Mouse (Mus musculus) limb, embryonic 13.5 days (tissue): ENCODE results near the gene Xpot. TPM values are rescaled to one million over a fixed set of nuclear protein-coding genes. Genes with fewer than 3 reads are reported as not detected.
A peak's percentile ranks its signal among the peaks of the same experiment; 100 is the strongest.

Source experiments
- ATAC-seq: fragments of 200-750 bp; cut with Nextera tagmentation; 2 replicates; pipeline ENCODE4 v1.8.0; 2017; ENCODE audit warnings: low read depth, moderate number of reproducible peaks, moderate TSS enrichment; ENCODE audit not compliant: low FRiP score
- H3K27ac ChIP-seq: fragments of 300-500 bp; sonication (generic); 2 replicates; pipeline ENCODE4 v1.5.1; 2015; ENCODE audit warnings: inconsistent platforms, mild to moderate bottlenecking, moderate library complexity
- H3K27me3 ChIP-seq: fragments of 300-500 bp; sonication (generic); 2 replicates; pipeline ENCODE4 v1.6.1; 2015; ENCODE audit warnings: mild to moderate bottlenecking, inconsistent platforms
- H3K36me3 ChIP-seq: fragments of 300-500 bp; sonication (generic); 2 replicates; pipeline ENCODE4 v1.6.1; 2015; ENCODE audit warnings: inconsistent platforms, mild to moderate bottlenecking, moderate library complexity
- H3K4me1 ChIP-seq: fragments of 300-500 bp; sonication (generic); 2 replicates; pipeline ENCODE4 v1.6.1; 2015; ENCODE audit warnings: inconsistent platforms
- H3K4me2 ChIP-seq: fragments of 300-500 bp; sonication (generic); replicated peaks from 2 replicates; pipeline ENCODE4 v1.6.1; 2015; ENCODE audit warnings: inconsistent platforms, mild to moderate bottlenecking, moderate library complexity
- H3K4me3 ChIP-seq: fragments of 300-500 bp; sonication (generic); 2 replicates; pipeline ENCODE4 v1.5.1; 2015; ENCODE audit warnings: moderate library complexity, mild to moderate bottlenecking, inconsistent platforms
- H3K9ac ChIP-seq: fragments of 300-500 bp; sonication (generic); 2 replicates; pipeline ENCODE4 v1.6.1; 2015; ENCODE audit warnings: mild to moderate bottlenecking, inconsistent platforms
- H3K9me3 ChIP-seq: fragments of 300-500 bp; sonication (generic); 2 replicates; pipeline ENCODE4 v1.6.1; 2016; ENCODE audit warnings: inconsistent platforms
- WGBS: fragments of 180-500 bp; shearing (Covaris S2); methylation state at CpG from one replicate; pipeline ENCODE4 v1.1.7; 2015; 5-methylcytosine and 5-hydroxymethylcytosine counted together
- polyA plus RNA-seq: library from polyadenylated mRNA; unstranded; fragments of >200 nt; fragmentation: Nextera tagmentation; extraction: Ambion mirVana; gene quantifications from 2 replicates; pipeline ENCODE4 v1.2.1, GENCODE M21; 2015

Gene Xpot
- polyA plus RNA-seq, 1 experiment from 2014 or later: 45.8 TPM

DNA sequence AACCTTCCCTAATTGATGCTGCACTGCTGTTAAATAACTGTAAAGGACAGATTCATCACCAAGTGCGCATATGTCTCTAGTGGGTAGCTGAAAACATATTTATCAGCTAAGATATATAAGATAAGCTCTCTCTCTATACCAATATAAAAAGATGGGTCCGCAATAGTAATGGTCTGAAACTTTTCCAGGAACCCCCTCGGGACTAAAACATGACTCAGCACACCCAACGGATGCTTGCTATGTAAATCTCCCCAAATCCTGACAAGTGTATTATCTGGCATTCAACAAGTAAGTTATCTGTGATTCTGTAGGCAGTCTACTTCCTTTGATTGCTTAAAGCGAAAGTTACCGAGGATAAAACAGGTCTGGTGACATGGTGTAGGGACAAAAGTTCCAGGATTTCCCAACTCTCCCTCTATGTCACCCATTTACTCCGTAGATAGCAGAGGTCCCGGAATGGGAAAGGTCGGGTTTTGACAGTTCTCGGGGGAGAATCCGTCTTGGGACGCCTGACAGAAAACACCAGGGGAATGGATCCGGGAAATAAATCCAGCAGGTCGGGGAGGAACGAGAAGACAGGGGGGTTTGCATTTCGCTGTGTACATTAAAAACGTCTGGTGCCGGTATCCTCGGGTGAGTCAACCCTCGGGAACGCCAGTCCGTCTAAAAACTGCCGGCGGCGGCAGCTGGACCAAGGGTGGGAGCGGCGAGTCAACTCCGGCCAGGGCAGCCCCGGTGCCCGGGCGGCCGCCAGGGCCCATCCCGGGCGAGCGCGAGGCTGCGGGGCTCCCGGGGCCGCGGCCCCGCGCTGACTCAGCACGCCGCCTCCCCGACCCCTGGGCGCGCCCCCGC lies 40.1 kb downstream of the Xpot start:
- Histone ChIP-seq H3K4me2 (peak overlapping the region; percentile 81), H3K27ac (peak overlapping the region; percentile 61; the same call in 1 of the 2 replicates), H3K4me1 (peaks cover 12% of the 10 kb centered on the region), H3K36me3 (peaks cover 47% of the 10 kb centered on the region), H3K9ac (peak overlapping the region; percentile 90), H3K9me3 (no peaks in the 10 kb centered on the region), H3K4me3 (peak overlapping the region; percentile 89), H3K27me3 (no peaks in the 10 kb centered on the region)
- ATAC-seq: no peak
- 4% methylated on average over 35 of the region's 48 CpGs for WGBS

DNA sequence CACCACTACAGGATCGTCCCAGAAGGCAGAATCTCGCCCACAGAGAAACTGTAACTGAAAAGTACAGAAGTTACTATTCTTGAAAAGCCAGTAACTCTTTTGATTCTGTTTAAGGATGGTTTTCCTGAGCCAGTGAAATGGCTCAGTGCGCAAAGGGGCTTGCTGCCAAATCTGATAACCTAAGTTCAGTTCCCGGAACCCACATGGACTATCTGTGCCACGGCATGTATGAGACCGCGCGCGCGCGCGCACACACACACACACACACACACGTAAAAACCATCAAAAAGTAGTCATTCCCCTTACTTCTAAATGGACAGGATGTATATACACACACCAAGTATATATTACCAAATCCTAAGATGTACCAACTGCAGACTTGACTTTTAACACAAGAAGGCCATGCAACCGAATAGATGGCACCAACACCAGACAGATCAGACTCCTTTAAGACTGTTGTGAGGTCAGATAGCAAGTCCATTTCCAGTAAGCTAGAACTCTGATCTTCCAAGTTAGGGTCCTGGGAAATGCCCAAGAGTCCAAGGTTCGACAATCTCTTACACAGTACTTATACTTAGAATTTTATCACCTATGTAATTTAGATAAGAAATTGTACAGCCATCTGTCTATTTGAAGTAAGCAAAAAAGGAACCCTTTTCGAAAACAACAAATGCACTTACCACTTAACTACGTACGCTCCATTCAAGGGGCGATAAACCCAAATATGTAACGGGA lies 40.9 kb downstream of the Xpot start:
- Histone ChIP-seq H3K27ac (no peak overlapping the region), H3K4me2 (peak overlapping the region; percentile 81), H3K27me3 (no peaks in the 10 kb centered on the region), H3K9ac (peak overlapping the region; percentile 90), H3K36me3 (peaks cover 49% of the 10 kb centered on the region), H3K4me3 (peak overlapping the region; percentile 89), H3K9me3 (no peaks in the 10 kb centered on the region), H3K4me1 (peaks cover 12% of the 10 kb centered on the region)
- 83% methylated on average over 20 of the region's 20 CpGs for WGBS
- no peak for ATAC-seq

DNA sequence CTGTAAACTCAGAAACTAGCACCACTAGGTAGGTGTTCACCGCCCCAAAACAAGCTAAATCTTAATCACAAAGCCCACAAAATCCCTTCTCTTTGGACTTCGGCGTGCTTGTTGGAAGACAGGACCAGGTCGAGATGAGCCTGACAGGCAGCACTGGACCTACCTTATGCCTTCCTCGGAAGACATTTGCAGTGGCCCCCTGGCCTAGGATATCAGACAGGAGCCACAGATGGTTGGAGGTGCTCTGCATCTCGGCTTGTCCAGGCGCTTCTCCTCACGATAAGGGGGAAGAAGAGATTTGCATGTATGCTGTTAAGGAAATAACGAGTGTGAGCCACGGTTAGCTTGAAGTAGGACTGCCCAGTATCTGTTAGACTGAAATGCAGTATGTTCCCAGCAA lies 42.1 kb downstream of the Xpot start:
- no peak overlapping the region for H3K9ac ChIP-seq
- H3K4me2 ChIP-seq: no peak overlapping the region
- no peaks in the 10 kb centered on the region for H3K9me3 ChIP-seq
- no peak overlapping the region for H3K27ac ChIP-seq
- no peak overlapping the region for H3K4me3 ChIP-seq
- H3K27me3 ChIP-seq: no peaks in the 10 kb centered on the region
- 96% methylated on average over 10 of the region's 10 CpGs for WGBS
- no peak for ATAC-seq
- H3K36me3 ChIP-seq: peaks cover 46% of the 10 kb centered on the region
- peaks cover 12% of the 10 kb centered on the region for H3K4me1 ChIP-seq

DNA sequence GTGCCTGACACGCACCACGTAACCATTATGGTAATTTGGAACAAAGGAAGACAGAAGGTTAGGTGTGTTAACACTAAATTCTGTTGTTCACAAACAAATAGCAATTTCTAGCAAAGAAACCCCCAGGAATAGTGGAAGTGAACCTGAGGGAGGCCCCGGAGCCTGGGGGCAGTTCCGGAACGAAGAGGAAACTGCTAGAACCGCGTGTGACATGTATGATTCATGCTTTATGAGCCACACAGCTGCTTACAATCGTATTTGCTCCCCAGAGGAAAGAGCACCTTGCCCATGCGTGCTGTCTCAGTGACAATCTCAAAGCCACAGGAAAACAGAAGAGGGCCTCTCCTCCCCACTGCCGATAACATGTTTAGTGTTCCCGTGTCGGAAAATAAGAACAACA lies 43.1 kb downstream of the Xpot start:
- ATAC-seq: no peak
- no peaks in the 10 kb centered on the region for H3K9me3 ChIP-seq

DNA sequence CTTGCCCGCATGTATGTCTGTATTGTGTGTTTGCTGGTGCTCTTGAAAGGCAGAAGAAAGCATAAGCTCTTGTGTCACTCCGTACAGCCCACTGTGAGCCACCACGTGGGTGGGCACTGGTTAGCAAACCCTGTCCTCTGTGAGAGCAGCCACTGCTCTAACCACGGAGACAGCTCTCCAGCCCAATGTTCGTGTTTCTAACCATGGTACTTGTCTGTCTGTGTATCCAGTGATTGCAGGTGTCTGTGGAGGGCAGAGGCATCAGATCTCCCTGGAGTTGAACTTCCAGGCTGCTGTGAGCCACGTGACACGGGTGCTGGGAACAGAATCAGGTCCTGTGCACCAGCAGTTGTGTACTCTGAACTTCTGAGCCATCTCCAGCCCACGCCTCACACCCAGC lies 43.8 kb downstream of the Xpot start:
- no peak for ATAC-seq
- Histone ChIP-seq H3K27ac (no peak overlapping the region), H3K36me3 (peaks cover 53% of the 10 kb centered on the region), H3K4me2 (no peak overlapping the region), H3K9ac (no peak overlapping the region), H3K9me3 (no peaks in the 10 kb centered on the region), H3K4me3 (no peak overlapping the region), H3K27me3 (no peaks in the 10 kb centered on the region), H3K4me1 (peaks cover 12% of the 10 kb centered on the region)
- WGBS: 95% methylated on average over 8 of the region's 8 CpGs

More for the DNA sequence above, 43.1 kb downstream of the Xpot start:
- Histone ChIP-seq H3K27me3 (no peaks in the 10 kb centered on the region), H3K4me3 (no peak overlapping the region), H3K4me2 (no peak overlapping the region), H3K27ac (no peak overlapping the region), H3K4me1 (peaks cover 12% of the 10 kb centered on the region), H3K9ac (no peak overlapping the region), H3K36me3 (peaks cover 46% of the 10 kb centered on the region)
- WGBS: 92% methylated on average over 12 of the region's 12 CpGs

DNA sequence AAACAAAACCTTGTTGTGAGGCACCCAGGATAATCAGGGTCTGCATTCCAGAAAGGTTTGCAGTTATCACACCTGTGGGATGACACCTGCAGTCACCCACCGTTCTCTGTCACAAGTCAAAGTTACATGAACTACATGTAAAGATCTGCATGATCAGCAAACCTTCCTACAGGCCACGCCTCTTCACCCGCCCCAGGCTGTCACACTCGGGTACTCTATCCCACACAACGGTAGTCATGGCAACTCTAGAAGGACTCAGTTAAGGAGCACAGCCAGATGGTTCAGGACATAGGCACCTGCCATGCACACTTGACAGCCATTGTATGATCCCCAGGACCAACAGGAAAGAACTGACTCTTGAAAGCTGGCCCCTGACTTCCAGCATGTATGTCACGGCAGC lies 44.7 kb downstream of the Xpot start:
- peaks cover 12% of the 10 kb centered on the region for H3K4me1 ChIP-seq
- H3K4me2 ChIP-seq: no peak overlapping the region
- no peak overlapping the region for H3K4me3 ChIP-seq
- no peaks in the 10 kb centered on the region for H3K9me3 ChIP-seq
- 87% methylated on average over 6 of the region's 6 CpGs for WGBS
- peaks cover 54% of the 10 kb centered on the region for H3K36me3 ChIP-seq
- H3K27me3 ChIP-seq: no peaks in the 10 kb centered on the region
- no peak overlapping the region for H3K27ac ChIP-seq
- H3K9ac ChIP-seq: no peak overlapping the region
- ATAC-seq: no peak

DNA sequence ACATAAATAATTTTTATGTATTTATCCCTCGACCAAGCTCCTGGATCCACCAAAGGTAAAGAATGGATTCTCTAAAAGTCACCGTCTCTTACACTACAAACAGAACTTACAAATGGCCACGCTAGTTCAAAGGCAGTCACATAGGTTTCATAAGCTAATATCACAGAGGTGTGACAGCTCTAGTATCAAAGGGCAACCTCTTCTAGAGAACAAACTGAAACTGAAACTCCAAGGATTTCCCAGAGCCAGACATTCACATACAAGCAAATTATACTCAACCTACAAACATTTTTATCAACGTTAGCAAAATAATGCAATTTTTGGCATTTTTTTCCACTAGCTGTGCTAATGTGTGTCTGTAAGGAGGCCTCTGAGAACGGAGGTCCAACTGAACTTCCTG lies 45.8 kb downstream of the Xpot start:
- no peaks in the 10 kb centered on the region for H3K27me3 ChIP-seq
- peaks cover 63% of the 10 kb centered on the region for H3K36me3 ChIP-seq
- peaks cover 6% of the 10 kb centered on the region for H3K4me1 ChIP-seq
- H3K27ac ChIP-seq: no peak overlapping the region
- 97% methylated on average over 5 of the region's 5 CpGs for WGBS
- no peaks in the 10 kb centered on the region for H3K9me3 ChIP-seq
- no peak overlapping the region for H3K4me2 ChIP-seq
- no peak overlapping the region for H3K4me3 ChIP-seq
- H3K9ac ChIP-seq: no peak overlapping the region
- ATAC-seq: no peak

DNA sequence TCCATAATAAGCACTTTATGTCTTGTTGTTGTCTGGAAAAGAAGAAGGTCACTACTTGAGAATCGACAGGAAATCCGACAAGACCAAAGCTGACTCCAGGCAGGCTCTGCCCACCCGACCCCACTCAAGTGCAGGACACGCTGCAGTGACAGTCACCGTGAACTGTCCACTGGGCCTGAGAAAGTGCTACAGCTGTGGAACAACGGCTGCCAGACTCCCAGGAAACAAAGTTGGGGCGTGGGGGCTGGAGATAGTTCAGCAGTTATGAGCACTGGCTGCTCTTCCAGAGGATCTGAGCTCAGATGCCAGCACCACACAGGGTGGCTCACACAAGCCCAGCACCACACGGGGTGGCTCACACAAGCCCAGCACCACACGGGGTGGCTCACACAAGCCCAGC lies 49.8 kb downstream of the Xpot start:
- 83% methylated on average over 9 of the region's 9 CpGs for WGBS
- H3K9ac ChIP-seq: no peak overlapping the region
- no peaks in the 10 kb centered on the region for H3K4me1 ChIP-seq
- H3K4me2 ChIP-seq: no peak overlapping the region
- no peak for ATAC-seq
- H3K9me3 ChIP-seq: no peaks in the 10 kb centered on the region
- peaks cover 60% of the 10 kb centered on the region for H3K36me3 ChIP-seq
- H3K4me3 ChIP-seq: no peak overlapping the region
- no peak overlapping the region for H3K27ac ChIP-seq
- H3K27me3 ChIP-seq: no peaks in the 10 kb centered on the region

DNA sequence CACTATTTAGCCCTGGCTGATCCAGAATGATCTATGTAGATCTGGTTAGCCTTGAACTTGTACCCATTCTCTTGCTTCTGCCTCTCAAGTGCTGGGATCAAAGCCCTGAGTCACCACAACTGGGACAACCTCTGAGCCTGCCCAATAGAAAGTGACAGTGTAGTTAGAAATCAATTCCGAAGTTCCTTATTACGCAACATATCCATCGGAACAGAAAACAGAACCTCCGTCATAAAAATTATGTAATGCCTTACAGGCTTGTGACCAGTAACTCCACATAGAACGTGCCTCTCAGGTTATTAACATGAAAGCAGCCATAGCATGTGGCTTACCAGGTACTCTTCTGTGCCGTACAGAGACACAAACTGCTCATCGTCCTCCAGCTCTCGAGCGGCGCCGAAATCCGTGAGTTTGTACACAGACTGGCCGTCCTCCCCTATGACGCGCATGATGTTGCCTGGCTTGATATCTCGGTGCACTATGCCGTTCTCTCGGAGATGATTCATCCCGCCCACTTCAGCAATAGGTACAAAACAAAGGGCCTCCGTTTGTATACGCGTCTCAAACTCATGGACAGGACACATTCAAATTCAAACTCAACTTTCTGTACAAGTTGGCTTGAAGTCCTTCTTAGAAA lies 54.5 kb downstream of the Xpot start:
- Histone ChIP-seq H3K9me3 (no peaks in the 10 kb centered on the region), H3K4me2 (no peak overlapping the region), H3K27me3 (no peaks in the 10 kb centered on the region), H3K36me3 (peaks cover 68% of the 10 kb centered on the region), H3K9ac (no peak overlapping the region), H3K4me1 (no peaks in the 10 kb centered on the region), H3K27ac (no peak overlapping the region), H3K4me3 (no peak overlapping the region)
- ATAC-seq: no peak
- WGBS: 96% methylated on average over 22 of the region's 22 CpGs

DNA sequence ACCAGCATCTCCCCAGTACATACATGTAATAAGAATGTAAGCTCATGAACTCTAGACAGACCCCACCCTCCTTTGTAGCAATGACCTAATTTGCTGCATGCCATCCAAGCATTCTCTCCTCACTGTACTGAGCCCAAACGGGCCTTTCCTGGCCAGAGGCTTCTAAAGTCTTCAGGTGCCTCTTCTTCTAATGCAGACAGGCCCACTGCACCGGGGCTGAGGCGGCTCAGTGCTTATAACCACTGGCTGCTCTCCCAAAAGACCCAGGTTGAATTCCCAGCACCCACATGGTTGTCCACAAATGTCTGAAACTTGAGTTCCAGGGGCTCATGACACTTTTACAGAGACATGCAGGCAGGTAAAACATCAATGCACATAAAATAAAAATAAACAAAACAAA lies 55.1 kb downstream of the Xpot start:
- ATAC-seq: no peak
- Histone ChIP-seq H3K9ac (no peak overlapping the region), H3K27ac (no peak overlapping the region), H3K4me3 (no peak overlapping the region), H3K36me3 (peaks cover 64% of the 10 kb centered on the region), H3K4me1 (no peaks in the 10 kb centered on the region), H3K4me2 (no peak overlapping the region), H3K9me3 (no peaks in the 10 kb centered on the region), H3K27me3 (no peaks in the 10 kb centered on the region)
- 94% methylated on average over 3 of the region's 3 CpGs for WGBS

DNA sequence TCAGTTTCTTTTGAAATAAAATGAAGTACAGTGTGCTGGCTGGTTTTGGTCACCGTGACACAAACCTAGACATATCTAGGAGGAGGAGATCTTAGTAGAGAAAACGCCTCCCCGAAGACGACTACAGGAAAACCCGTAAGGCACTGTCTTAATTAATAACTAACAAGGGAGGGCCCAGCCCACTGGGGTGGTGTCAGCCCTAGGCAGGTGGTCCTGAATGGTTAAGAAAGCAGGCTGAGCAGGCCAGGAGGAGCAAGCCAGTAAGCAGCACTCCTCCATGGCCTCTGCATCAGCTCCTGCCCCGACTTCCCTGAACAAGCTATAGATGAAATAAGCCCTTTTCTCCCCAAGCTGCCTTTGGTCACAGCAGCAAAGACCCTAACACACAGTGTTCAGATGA lies 56.3 kb downstream of the Xpot start:
- H3K4me2 ChIP-seq: no peak overlapping the region
- H3K27ac ChIP-seq: no peak overlapping the region
- no peak for ATAC-seq
- no peaks in the 10 kb centered on the region for H3K4me1 ChIP-seq
- peaks cover 65% of the 10 kb centered on the region for H3K36me3 ChIP-seq
- H3K9me3 ChIP-seq: no peaks in the 10 kb centered on the region
- H3K9ac ChIP-seq: no peak overlapping the region
- no peaks in the 10 kb centered on the region for H3K27me3 ChIP-seq
- WGBS: 77% methylated on average over 6 of the region's 6 CpGs
- H3K4me3 ChIP-seq: no peak overlapping the region

DNA sequence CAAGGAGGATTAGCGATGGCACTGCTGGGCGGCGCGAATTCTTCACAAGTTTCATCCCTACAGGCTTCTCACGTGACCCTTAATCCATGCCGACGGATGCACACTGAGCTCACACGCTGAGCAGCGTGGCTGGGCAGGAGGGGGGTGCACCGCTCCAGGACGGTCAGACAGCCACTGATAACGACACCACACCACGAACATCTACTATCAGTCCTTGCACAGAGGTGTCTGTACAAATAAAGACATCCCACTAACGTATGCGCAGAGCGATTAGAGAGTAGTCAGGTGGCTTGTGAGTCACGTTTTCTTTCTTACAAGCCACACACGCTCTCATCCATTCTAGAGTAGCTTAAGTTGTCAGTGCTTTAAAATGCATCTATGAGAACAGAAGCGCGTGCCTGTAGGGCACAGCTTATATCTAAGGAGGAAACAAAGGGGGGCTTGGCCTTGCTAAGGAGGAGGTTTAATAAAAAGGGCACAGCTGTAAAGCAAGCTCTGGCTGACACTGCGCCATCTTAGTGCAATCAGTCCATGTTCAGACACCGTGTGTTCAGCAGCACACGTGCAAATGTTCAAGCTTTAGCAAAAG lies 57.0 kb downstream of the Xpot start:
- no peaks in the 10 kb centered on the region for H3K4me1 ChIP-seq
- H3K27me3 ChIP-seq: no peaks in the 10 kb centered on the region
- no peak overlapping the region for H3K9ac ChIP-seq
- H3K4me2 ChIP-seq: peak overlapping the region; percentile 7; the same call in 1 of the 2 replicates
- ATAC-seq: peak; percentile 67
- peaks cover 67% of the 10 kb centered on the region for H3K36me3 ChIP-seq
- H3K9me3 ChIP-seq: no peaks in the 10 kb centered on the region
- no peak overlapping the region for H3K27ac ChIP-seq
- no peak overlapping the region for H3K4me3 ChIP-seq
- WGBS: 21% methylated on average over 23 of the region's 23 CpGs
